Mouse (Mus musculus) layer of hippocampus, postnatal 14 days (tissue): ENCODE results near the gene Unkl. TPM values are rescaled to one million over a fixed set of nuclear protein-coding genes. Genes with fewer than 3 reads are reported as not detected.

Source experiments
- DNase-seq, 2 experiments: peaks; one replicate each; pipeline ENCODE4 v3.0.0; 2021 to 2022; ENCODE audit warnings: low spot score in 2 of 2, mixed read lengths in 1 of 2
- microRNA-seq, 2 experiments: library from miRNA; unstranded; fragments of <30 nt; microRNA quantifications; one replicate each; pipeline ENCODE4 v1.2.0; 2021
- total RNA-seq, 2 experiments: library from RNA; stranded (reverse); gene quantifications; 2 replicates each; pipeline ENCODE4 v1.2.3; 2021

Gene Unkl
- total RNA-seq, 2 experiments from 2014 or later = 33.9 to 37.0 TPM

GRCm38 (mm10) chr17:25253760-25254159 is 65.6 kb downstream of the Unkl start:
- peak in 1 of 2 experiments; percentile 41 for DNase-seq

- DNase-seq = no peak
Measured at GRCm38 (mm10) chr17:25255110-25255509, 66.9 kb downstream of the Unkl start.

DNA sequence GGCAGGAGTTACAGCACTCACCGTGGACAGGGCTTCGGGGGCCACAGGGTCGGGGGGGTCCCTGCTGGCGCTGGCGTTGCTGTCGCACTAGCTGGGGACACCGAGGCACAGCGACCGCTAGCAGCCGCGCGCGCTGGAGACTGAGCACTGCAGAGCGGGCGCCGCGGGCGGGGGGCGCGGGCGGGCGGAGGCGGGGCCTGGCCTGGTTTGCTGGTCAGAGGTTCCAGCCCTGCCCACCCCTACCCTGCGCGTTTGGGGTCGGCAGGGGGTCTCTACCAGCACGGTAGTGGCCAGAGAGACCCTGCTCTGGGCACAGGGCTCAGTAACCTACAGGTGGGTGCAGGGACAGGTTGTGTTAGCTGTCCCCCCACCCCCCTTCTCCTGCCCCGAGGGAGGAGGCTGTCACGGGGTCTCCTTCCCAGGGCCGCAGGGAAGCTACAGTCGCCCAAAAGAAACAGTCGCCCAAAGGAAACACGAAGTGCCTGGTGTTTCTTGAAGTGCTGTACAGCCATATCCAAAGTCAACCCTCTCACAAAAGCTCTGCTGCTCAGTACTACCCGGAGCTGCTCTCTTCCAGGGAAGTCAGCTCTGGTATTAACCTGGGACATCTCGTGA is 68.0 kb downstream of the Unkl start, which contains the start of gene Baiap3:
Gene Baiap3, minus strand, starts transcription at position 225 of the 615 bp plus-strand sequence.
- no peak for DNase-seq

DNA sequence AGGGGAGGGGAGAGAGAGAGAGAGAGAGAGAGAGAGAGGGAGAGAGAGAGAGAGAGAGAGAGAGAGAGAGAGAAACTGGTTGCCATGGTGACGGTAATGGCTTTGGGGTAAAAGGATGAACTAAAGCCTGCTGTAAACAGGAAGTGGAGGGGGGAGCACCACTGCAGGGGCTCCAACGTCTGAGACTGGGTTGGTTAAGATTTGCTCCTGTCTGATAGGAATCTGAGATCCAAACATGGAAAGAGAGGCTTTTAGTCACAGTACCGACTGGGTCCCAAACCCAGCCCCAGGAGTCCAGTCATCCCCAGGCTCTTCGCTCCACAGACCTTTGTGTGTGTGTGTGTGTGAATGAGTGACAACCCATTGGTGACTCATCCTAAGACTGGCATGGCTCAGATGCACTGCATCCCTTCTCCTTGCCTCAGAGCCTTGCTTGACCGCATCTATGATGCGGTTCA is 69.6 kb downstream of the Unkl start:
- DNase-seq = no peak

DNA sequence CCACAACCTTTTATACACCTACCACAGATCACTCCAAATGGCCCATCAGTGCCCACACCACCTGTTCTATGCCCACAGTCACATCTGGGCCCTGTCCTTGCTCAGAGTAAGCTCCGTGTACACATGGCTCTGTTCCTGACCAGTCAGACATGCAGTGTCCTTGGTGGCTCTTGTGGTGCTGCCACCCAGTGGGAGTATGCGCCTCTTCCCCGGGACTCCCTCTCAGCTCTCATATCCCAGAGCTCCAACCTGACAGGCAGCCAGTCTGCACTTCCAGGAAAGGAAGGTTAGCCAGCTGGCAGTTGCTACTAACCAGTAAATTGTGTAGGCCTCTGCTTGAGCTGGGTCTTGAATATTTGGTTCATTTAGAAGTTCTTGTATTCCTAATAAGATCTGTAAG is 76.3 kb downstream of the Unkl start:
- peak in 1 of 2 experiments; percentile 54 for DNase-seq

GRCm38 (mm10) chr17:25270795-25271335 is 82.7 kb downstream of the Unkl start:
- no peak for DNase-seq

DNA sequence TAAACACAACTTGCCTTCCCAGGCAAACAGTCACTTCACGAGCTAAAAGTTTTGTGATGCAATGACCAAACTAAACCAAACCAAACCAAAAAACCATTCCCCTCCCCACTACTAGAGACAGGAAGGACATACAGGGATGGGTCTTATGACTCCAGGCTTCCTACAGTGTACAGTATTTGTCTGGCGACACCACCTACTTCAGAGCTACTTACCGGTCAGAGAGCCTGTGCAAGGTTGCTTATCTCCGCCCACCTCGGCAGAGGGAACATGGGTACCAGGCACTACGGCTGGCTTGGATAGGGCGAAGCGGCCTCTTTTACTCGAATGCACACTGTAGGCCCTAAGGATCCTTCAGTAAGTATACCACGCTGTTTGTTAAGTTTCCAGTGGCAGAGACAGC is 84.1 kb downstream of the Unkl start:
- no peak for DNase-seq

GRCm38 (mm10) chr17:25272951-25273705 is 84.9 kb downstream of the Unkl start:
- DNase-seq = peak; percentile 45 to 99

DNA sequence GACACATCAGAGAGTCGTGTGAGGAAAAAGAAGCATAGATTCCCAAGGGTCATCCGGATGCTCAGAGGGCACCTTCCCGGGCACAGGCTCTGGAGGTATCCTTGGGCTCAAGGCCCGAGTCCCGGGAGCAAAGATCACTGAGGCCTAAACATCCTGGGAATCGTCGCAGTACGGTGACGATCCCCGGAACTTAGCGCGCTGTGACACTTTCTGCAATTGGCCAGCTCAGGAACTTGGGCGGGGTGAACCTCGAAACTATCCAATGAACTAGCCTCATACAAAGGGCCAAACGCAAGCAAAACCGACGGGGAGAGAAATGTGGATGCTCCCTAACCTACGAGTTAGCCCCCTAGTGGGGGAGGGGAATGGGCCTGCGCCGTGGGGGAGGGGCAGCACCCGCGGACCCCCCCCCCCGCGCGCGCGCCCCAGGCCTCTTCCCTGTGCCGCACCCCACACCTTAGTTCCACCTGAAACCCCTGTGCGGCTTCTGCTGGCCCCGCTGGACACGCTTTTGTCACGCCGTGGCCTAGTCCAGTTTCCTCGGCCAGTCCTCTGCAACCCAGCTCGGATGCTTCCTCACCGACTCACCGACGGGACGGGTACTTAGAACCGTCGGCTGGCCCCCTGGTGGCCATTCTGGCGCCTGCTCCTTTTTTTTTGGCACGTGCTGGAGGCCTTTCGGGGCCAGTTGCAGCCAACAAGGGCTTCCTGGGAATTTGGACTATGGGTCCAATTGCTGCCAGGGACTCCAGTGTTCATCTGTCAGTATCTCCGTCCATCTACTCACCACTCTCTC is 85.7 kb downstream of the Unkl start:
- peak; percentile 98 to 100 for DNase-seq

DNA sequence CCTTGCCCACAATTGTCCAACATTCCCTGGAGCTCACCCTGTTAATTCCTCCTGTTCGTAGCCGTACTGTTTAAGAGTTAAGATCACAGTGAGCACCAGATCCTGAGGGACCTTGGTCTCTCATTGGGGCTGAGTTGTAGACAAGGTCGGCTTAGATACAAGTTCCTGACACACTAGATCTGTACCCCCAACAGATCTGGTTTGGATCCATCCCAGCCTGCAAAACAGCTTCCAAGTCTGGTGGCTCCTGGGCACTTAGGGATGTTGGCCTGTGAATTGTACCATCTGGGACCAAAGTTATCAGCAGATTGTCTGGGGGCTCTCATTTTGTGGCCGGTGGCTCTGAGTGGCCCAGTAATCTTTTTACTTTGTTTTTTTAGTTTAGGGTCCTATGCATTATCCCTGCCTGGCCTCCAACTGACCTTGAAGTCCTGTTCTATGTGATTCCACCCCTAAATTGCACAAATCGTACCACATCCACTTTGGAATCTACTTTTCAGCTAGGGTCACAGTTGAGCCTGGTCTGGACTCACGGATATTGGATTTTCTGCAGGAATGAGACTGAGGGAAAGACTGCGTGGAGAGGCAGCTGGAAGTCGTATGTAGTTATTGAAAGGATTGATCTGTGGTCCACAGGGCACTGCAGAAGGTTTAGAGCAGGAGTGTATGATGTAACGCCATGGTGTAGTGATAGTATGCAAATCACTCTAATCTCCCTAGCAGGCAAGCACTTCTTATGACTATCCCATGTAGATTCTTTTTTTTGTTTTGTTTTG is 86.6 kb downstream of the Unkl start, which contains the start of gene Ube2i:
Gene Ube2i, minus strand, starts transcription at position 52 of the 776 bp plus-strand sequence.
- no peak for DNase-seq

- DNase-seq = no peak
Measured at GRCm38 (mm10) chr17:25275833-25276232, 87.6 kb downstream of the Unkl start.

DNA sequence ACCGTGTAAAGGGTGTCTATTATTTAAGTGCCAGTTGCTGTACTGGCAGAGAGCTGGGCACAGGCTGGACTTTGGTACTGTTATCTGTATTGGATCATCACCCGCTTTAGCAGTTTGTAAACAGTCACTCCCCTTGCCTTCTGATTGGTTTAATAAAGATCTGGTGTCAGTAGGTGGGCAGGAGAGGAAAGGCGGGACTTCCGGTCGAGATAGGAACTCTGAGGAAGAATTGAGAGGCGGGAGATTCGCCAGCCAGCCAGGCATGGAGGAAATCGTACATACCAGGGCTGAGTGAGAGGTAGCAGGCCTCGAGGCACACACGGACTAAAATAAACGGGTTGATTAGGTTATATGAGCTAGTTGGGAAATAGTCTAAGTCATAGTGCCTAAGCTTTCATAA is 93.9 kb downstream of the Unkl start:
- no peak for DNase-seq

Small RNA genes within 50 kb of the gene (microRNA-seq; reads per million reads assigned to microRNA genes)
- 25.6 to 41.1 reads per million in 2 experiments for gene Mir3547

Other genes starting within 250 kb of the Unkl start
- 10 to 100 TPM; 11.2 TPM for gene Jpt2, start 227.7 kb upstream of the Unkl start, total RNA-seq
- 10 to 100 TPM; 24.0 to 28.5 TPM for gene Cramp1l, start 172.6 kb upstream of the Unkl start, total RNA-seq
- 10 to 100 TPM; 25.4 to 31.9 TPM for gene Ift140, start 172.3 kb upstream of the Unkl start, total RNA-seq
- gene Tmem204, start 104.8 kb upstream of the Unkl start, total RNA-seq = 10 to 100 TPM; 10.1 to 10.7 TPM
- 10 to 100 TPM; 30.1 to 33.4 TPM for gene Telo2, start 72.4 kb upstream of the Unkl start, total RNA-seq
- 1 to 10 TPM; 1.4 to 1.6 TPM for gene Ptx4, start 67.6 kb upstream of the Unkl start, total RNA-seq
- gene Clcn7, start 55.0 kb upstream of the Unkl start, total RNA-seq = 10 to 100 TPM; 47.3 to 51.1 TPM
- gene Ccdc154, start 25.9 kb upstream of the Unkl start, total RNA-seq = under 1 TPM in 1 of 2 experiments, not detected in 1; 0.26 TPM
- not detected for gene Gm38655, start 12.9 kb upstream of the Unkl start, total RNA-seq
- gene BC003965, start 3.8 kb upstream of the Unkl start, total RNA-seq = 10 to 100 TPM; 17.8 to 19.2 TPM
- gene Gnptg, start 51.7 kb downstream of the Unkl start, total RNA-seq = 10 to 100 TPM; 64.4 to 71.9 TPM
- 10 to 100 TPM; 25.0 to 26.6 TPM for gene Tsr3, start 51.8 kb downstream of the Unkl start, total RNA-seq
- gene Baiap3, start 68.0 kb downstream of the Unkl start, total RNA-seq = 10 to 100 TPM in 1 of 2 experiments, 1 to 10 TPM in 1; 9.7 to 11.3 TPM
- gene Ube2i, start 86.2 kb downstream of the Unkl start, total RNA-seq = 100 to 1,000 TPM; 208 to 219 TPM
- not detected for gene Prss34, start 110.0 kb downstream of the Unkl start, total RNA-seq
- gene Prss28, start 120.2 kb downstream of the Unkl start, total RNA-seq = not detected
- not detected for gene Prss29, start 130.3 kb downstream of the Unkl start, total RNA-seq
- not detected for gene Tpsab1, start 157.2 kb downstream of the Unkl start, total RNA-seq
- gene Tpsb2, start 177.9 kb downstream of the Unkl start, total RNA-seq = 1 to 10 TPM in 1 of 2 experiments, under 1 TPM in 1; 0.36 to 1.8 TPM
- gene Tpsg1, start 180.9 kb downstream of the Unkl start, total RNA-seq = not detected
- 10 to 100 TPM; 80.9 to 98.4 TPM for gene Cacna1h, start 245.4 kb downstream of the Unkl start, total RNA-seq